Mouse (Mus musculus): ENCODE results near the gene 4930451I11Rik.

GRCm38 (mm10) chr7:126845516-126845915 lies 14.1 kb upstream of the 4930451I11Rik start:
- TF ChIP-seq CTCF (IDR thresholded peaks at IDR 0.05; ENCODE audit: extremely low read depth, insufficient read depth, insufficient read length, insufficient replicate concordance) = no peak
- no peak for TF ChIP-seq POLR2A (IDR thresholded peaks at IDR 0.05; ENCODE audit: low read depth, low read length)

All from spleen, adult 2 months (tissue).